Mouse (Mus musculus) heart, embryonic 16.5 days (tissue): Measurements from ENCODE around the gene Mical3. TPM values are rescaled to one million over a fixed set of nuclear protein-coding genes. Genes with fewer than 3 reads are reported as not detected.
"Not testable (repeated sequence)": the region's sequence is repeated elsewhere in the genome, so short reads cannot be mapped to it uniquely, and the experiment has no call there.

ENCODE experiments used
- ATAC-seq: fragments of 200-750 bp; cut with Nextera tagmentation; replicated peaks from 2 replicates; pipeline ENCODE4 v1.8.0; 2017; ENCODE audit warnings: moderate number of reproducible peaks; ENCODE audit not compliant: insufficient read depth, low FRiP score; ENCODE audit errors: extremely low read depth
- H3K27ac ChIP-seq: fragments of 300-500 bp; sonication (generic); 2 replicates; pipeline ENCODE4 v1.5.1; 2014; ENCODE audit warnings: mild to moderate bottlenecking, low read length, control low read depth, moderate library complexity
- H3K27me3 ChIP-seq: fragments of 300-500 bp; sonication (generic); 2 replicates; pipeline ENCODE4 v1.6.1; 2014; ENCODE audit warnings: low read length, mixed read lengths; ENCODE audit not compliant: control insufficient read depth, insufficient read depth
- H3K36me3 ChIP-seq: fragments of 300-500 bp; sonication (generic); 2 replicates; pipeline ENCODE4 v1.6.1; 2014; ENCODE audit not compliant: control insufficient read depth, insufficient read depth
- H3K4me1 ChIP-seq: fragments of 300-500 bp; sonication (generic); 2 replicates; pipeline ENCODE4 v1.6.1; 2014; ENCODE audit warnings: low read length, mixed read lengths; ENCODE audit not compliant: control insufficient read depth, insufficient read depth
- H3K4me2 ChIP-seq: fragments of 300-500 bp; sonication (generic); 2 replicates; pipeline ENCODE4 v1.6.1; 2014; ENCODE audit warnings: low read depth, mild to moderate bottlenecking, control low read depth, low read length
- H3K4me3 ChIP-seq: fragments of 300-500 bp; sonication (generic); 2 replicates; pipeline ENCODE4 v1.5.1; 2014; ENCODE audit warnings: mild to moderate bottlenecking, control low read depth, low read length
- H3K9ac ChIP-seq: fragments of 300-500 bp; sonication (generic); 2 replicates; pipeline ENCODE4 v1.6.1; 2014; ENCODE audit warnings: low read length, control low read depth
- H3K9me3 ChIP-seq: fragments of 300-500 bp; sonication (generic); replicated peaks from 2 replicates; pipeline ENCODE4 v1.6.1; 2016; ENCODE audit warnings: low read length; ENCODE audit not compliant: control insufficient read depth
- WGBS: fragments of 180-500 bp; shearing (Covaris S2); extraction: QIAGEN DNeasy Blood & Tissue Kit; methylation state at CpG from one replicate; pipeline ENCODE4 v1.1.7; 2014; 5-methylcytosine and 5-hydroxymethylcytosine counted together
- polyA plus RNA-seq: library from polyadenylated mRNA; unstranded; fragments of >200 nt; fragmentation: Nextera tagmentation; extraction: Ambion mirVana; gene quantifications from 2 replicates; pipeline ENCODE4 v1.2.1, GENCODE M21; 2015

The Mical3 gene
- polyA plus RNA-seq, 1 experiment from 2014 or later = 27.2 TPM

GRCm38 (mm10) chr6:120932597-120932996 lies 198.2 kb downstream of the Mical3 start:
- Histone ChIP-seq H3K27me3 (no peaks in the 10 kb centered on the region), H3K4me3 (no peak overlapping the region), H3K4me2 (peak overlapping the region; percentile 18; the same call in 1 of the 2 replicates), H3K36me3 (peaks cover 20% of the 10 kb centered on the region), H3K9ac (no peak overlapping the region), H3K27ac (peak overlapping the region; percentile 20), H3K4me1 (peaks cover 15% of the 10 kb centered on the region), H3K9me3 (no peaks in the 10 kb centered on the region)
- 43% methylated on average over 12 of the region's 12 CpGs for WGBS
- no peak for ATAC-seq

- no peak overlapping the region for H3K9ac ChIP-seq
- H3K4me2 ChIP-seq = no peak overlapping the region
- no peaks in the 10 kb centered on the region for H3K27me3 ChIP-seq
- ATAC-seq = peak; percentile 42
- no peaks in the 10 kb centered on the region for H3K9me3 ChIP-seq
- H3K36me3 ChIP-seq = peaks cover 20% of the 10 kb centered on the region
- peaks cover 15% of the 10 kb centered on the region for H3K4me1 ChIP-seq
- H3K4me3 ChIP-seq = no peak overlapping the region
- H3K27ac ChIP-seq = peak overlapping the region; percentile 61; the same call in 1 of the 2 replicates
- 80% methylated on average over 6 of the region's 6 CpGs for WGBS
Measured at GRCm38 (mm10) chr6:120930450-120931306, 200.1 kb downstream of the Mical3 start.

GRCm38 (mm10) chr6:120929421-120929820 lies 201.4 kb downstream of the Mical3 start:
- no peak overlapping the region for H3K4me2 ChIP-seq
- WGBS = 55% methylated on average over 1 of the region's 1 CpGs
- peaks cover 15% of the 10 kb centered on the region for H3K4me1 ChIP-seq
- no peaks in the 10 kb centered on the region for H3K9me3 ChIP-seq
- H3K27ac ChIP-seq = peak overlapping the region; percentile 61; the same call in 1 of the 2 replicates
- no peak overlapping the region for H3K4me3 ChIP-seq
- H3K27me3 ChIP-seq = no peaks in the 10 kb centered on the region
- peaks cover 17% of the 10 kb centered on the region for H3K36me3 ChIP-seq
- no peak overlapping the region for H3K9ac ChIP-seq
- no peak for ATAC-seq

- H3K4me2 ChIP-seq = no peak overlapping the region
- no peaks in the 10 kb centered on the region for H3K9me3 ChIP-seq
- peak overlapping the region; percentile 14; the same call in 1 of the 2 replicates for H3K27ac ChIP-seq
- WGBS = 51% methylated on average over 3 of the region's 3 CpGs
- H3K4me1 ChIP-seq = peaks cover 12% of the 10 kb centered on the region
- H3K36me3 ChIP-seq = peaks cover 8% of the 10 kb centered on the region
- H3K27me3 ChIP-seq = no peaks in the 10 kb centered on the region
- H3K9ac ChIP-seq = no peak overlapping the region
- no peak overlapping the region for H3K4me3 ChIP-seq
- ATAC-seq = no peak; the same call in 1 of the 2 replicates
Measured at GRCm38 (mm10) chr6:120927765-120928164, 203.0 kb downstream of the Mical3 start.

- no peaks in the 10 kb centered on the region for H3K27me3 ChIP-seq
- H3K4me3 ChIP-seq = no peak overlapping the region
- H3K27ac ChIP-seq = no peak overlapping the region
- peaks cover 5% of the 10 kb centered on the region for H3K4me1 ChIP-seq
- H3K4me2 ChIP-seq = no peak overlapping the region
- no peak overlapping the region for H3K9ac ChIP-seq
- peaks cover 3% of the 10 kb centered on the region; the same call in 1 of the 2 replicates for H3K36me3 ChIP-seq
- no peaks in the 10 kb centered on the region for H3K9me3 ChIP-seq
- no peak for ATAC-seq
- 38% methylated on average over 2 of the region's 2 CpGs for WGBS
Measured at GRCm38 (mm10) chr6:120926880-120927279, 203.9 kb downstream of the Mical3 start.

GRCm38 (mm10) chr6:120924791-120925321 lies 205.9 kb downstream of the Mical3 start:
- not testable (repeated sequence) for H3K27me3 ChIP-seq, H3K27ac ChIP-seq, H3K4me3 ChIP-seq, H3K4me1 ChIP-seq, H3K36me3 ChIP-seq, H3K4me2 ChIP-seq, ATAC-seq, H3K9ac ChIP-seq, H3K9me3 ChIP-seq
- WGBS = 77% methylated on average over 2 of the region's 2 CpGs

- H3K4me2 ChIP-seq = no peak overlapping the region
- WGBS = 46% methylated on average over 3 of the region's 3 CpGs
- peaks cover 10% of the 10 kb centered on the region for H3K4me1 ChIP-seq
- no peak overlapping the region for H3K27ac ChIP-seq
- no peak for ATAC-seq
- no peak overlapping the region for H3K9ac ChIP-seq
- H3K36me3 ChIP-seq = no peaks in the 10 kb centered on the region
- no peaks in the 10 kb centered on the region for H3K9me3 ChIP-seq
- H3K4me3 ChIP-seq = no peak overlapping the region
- H3K27me3 ChIP-seq = no peaks in the 10 kb centered on the region
Measured at GRCm38 (mm10) chr6:120917975-120918374, 212.8 kb downstream of the Mical3 start.

- Histone ChIP-seq H3K4me3 (peak overlapping the region; percentile 77), H3K4me2 (peak overlapping the region; percentile 73), H3K4me1 (peaks cover 13% of the 10 kb centered on the region), H3K9ac (peak overlapping the region; percentile 65)
- not testable (repeated sequence) for H3K36me3 ChIP-seq, H3K9me3 ChIP-seq, H3K27me3 ChIP-seq, H3K27ac ChIP-seq
- WGBS = 34% methylated on average over 8 of the region's 14 CpGs
- 0 out of 2 replicates have a peak, but pooled peaks have one; percentile 9 for ATAC-seq
Measured at GRCm38 (mm10) chr6:120916972-120917881, 213.6 kb downstream of the Mical3 start.
